Mouse (Mus musculus) stomach, postnatal 0 days (tissue): ENCODE measurements around the gene Neu4.
"Not testable (repeated sequence)": the region's sequence is repeated elsewhere in the genome, so short reads cannot be mapped to it uniquely, and the experiment has no call there.

Experiments
- CTCF ChIP-seq: IDR thresholded peaks from 2 replicates; pipeline ENCODE4 v1.5.1; 2016; ENCODE audit warnings: antibody characterized with exemption, low read depth, mild to moderate bottlenecking, moderate library complexity
- EP300 ChIP-seq: optimal IDR thresholded peaks from 2 replicates; pipeline ENCODE3; 2016; ENCODE audit warnings: antibody characterized with exemption

DNA sequence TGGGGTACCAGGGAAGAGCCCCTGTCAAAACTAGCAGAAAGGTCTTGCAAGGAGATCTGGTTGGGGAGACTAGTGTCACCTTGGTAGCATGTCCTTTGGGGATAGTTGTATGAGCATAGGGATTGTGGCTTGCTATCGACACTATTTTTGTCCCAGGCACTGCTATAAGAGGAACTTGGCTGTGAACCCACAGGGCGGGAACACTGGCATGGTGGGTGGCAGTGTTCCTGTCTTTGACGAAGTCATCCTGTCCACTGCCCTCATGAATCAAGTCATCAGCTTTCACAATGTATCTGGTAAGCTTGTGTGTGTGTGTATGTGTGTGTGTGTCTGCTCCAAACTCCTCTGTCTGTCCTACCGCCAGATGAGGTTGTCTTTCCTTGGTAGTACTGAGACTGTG is 44.5 kb upstream of the Neu4 start:
- not testable (repeated sequence) for TF ChIP-seq CTCF, EP300
